Mouse (Mus musculus) forebrain, embryonic 13.5 days (tissue): Measurements from ENCODE around the gene Hes6. TPM values are rescaled to one million over a fixed set of nuclear protein-coding genes. Genes with fewer than 3 reads are reported as not detected.

Experiments
- ATAC-seq: fragments of 200-750 bp; cut with Nextera tagmentation; 2 replicates; pipeline ENCODE4 v1.8.0; 2017
- H3K27ac ChIP-seq: fragments of 300-500 bp; sonication (generic); 2 replicates; pipeline ENCODE4 v1.5.1; 2015; ENCODE audit warnings: inconsistent platforms, mild to moderate bottlenecking, moderate library complexity
- H3K27me3 ChIP-seq: fragments of 300-500 bp; sonication (generic); 2 replicates; pipeline ENCODE4 v1.6.1; 2015; ENCODE audit warnings: mild to moderate bottlenecking, inconsistent platforms
- H3K36me3 ChIP-seq: fragments of 300-500 bp; sonication (generic); 2 replicates; pipeline ENCODE4 v1.6.1; 2015; ENCODE audit warnings: mild to moderate bottlenecking, inconsistent platforms; ENCODE audit not compliant: poor library complexity, severe bottlenecking
- H3K4me1 ChIP-seq: fragments of 300-500 bp; sonication (generic); 2 replicates; pipeline ENCODE4 v1.6.1; 2015; ENCODE audit warnings: inconsistent platforms
- H3K4me2 ChIP-seq: fragments of 300-500 bp; sonication (generic); 2 replicates; pipeline ENCODE4 v1.6.1; 2015; ENCODE audit warnings: inconsistent platforms, mild to moderate bottlenecking, moderate library complexity
- H3K4me3 ChIP-seq: fragments of 300-500 bp; sonication (generic); 2 replicates; pipeline ENCODE4 v1.5.1; 2015; ENCODE audit warnings: mild to moderate bottlenecking, inconsistent platforms
- H3K9ac ChIP-seq: fragments of 300-500 bp; sonication (generic); 2 replicates; pipeline ENCODE4 v1.6.1; 2015; ENCODE audit warnings: mild to moderate bottlenecking, inconsistent platforms
- H3K9me3 ChIP-seq: fragments of 300-500 bp; sonication (generic); replicated peaks from 2 replicates; pipeline ENCODE4 v1.6.1; 2016; ENCODE audit warnings: inconsistent platforms
- WGBS: fragments of 180-500 bp; shearing (Covaris S2); methylation state at CpG from one replicate; pipeline ENCODE4 v1.1.7; 2015; 5-methylcytosine and 5-hydroxymethylcytosine counted together
- polyA plus RNA-seq: library from polyadenylated mRNA; unstranded; fragments of >200 nt; fragmentation: Nextera tagmentation; extraction: Ambion mirVana; gene quantifications from 2 replicates; pipeline ENCODE4 v1.2.1, GENCODE M21; 2015

Gene Hes6
- polyA plus RNA-seq, 1 experiment from 2014 or later: 314 TPM

DNA sequence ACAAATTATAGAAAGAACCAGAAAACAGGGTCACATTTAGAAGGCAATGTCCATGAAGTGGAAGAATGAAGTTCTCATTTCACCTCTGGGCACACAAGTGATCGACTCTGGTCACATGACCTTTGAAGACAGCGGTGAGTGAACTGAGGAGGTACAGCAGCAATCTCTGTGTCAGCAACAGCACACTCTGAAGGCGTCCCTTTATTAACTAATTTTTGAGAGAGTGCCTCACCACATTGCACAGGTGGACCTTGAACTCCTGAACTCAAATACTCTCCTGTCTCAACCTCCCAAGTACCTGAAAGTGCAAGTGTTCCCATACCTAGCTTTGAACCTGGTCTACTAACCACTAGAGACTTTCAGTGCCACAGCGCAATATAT is 32.8 kb downstream of the Hes6 start:
- no peaks in the 10 kb centered on the region for H3K27me3 ChIP-seq
- H3K4me1 ChIP-seq: no peaks in the 10 kb centered on the region
- H3K27ac ChIP-seq: no peak overlapping the region
- peaks cover 94% of the 10 kb centered on the region for H3K36me3 ChIP-seq
- H3K4me2 ChIP-seq: no peak overlapping the region
- no peak for ATAC-seq
- H3K4me3 ChIP-seq: no peak overlapping the region
- 92% methylated on average over 4 of the region's 4 CpGs for WGBS
- H3K9me3 ChIP-seq: no peaks in the 10 kb centered on the region
- no peak overlapping the region for H3K9ac ChIP-seq

DNA sequence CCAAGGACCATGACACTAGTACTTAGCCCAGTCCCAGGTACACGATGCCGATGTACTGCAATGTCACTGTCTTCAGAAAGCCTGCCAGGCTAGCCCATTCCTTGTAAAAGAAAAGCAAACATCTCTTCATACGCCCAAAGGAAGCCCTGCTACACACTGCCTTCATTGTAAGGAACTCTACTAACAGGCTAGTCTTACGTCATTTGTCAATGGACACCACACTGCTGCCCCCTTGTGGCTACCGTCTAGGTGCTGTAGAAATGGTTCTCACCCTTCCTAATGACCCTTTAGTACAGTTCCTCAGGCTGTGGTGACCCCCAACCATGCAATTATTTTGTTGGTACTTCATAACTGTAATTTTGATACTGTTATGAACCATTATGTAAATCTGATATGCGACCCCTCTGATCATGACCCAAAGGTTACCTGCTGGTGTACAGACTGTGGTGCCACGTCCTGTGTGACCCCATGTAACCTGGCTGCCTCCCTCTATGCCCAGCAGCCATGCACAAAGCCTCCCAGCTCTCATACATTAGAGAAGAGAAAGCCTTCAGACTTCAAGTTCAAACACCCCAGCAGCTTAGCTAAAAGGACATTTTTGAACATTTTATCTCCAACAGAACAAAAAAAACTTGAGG is 33.3 kb downstream of the Hes6 start:
- Histone ChIP-seq H3K27me3 (no peaks in the 10 kb centered on the region), H3K9ac (no peak overlapping the region), H3K27ac (no peak overlapping the region), H3K4me3 (no peak overlapping the region), H3K9me3 (no peaks in the 10 kb centered on the region), H3K4me1 (no peaks in the 10 kb centered on the region), H3K4me2 (no peak overlapping the region), H3K36me3 (peaks cover 95% of the 10 kb centered on the region)
- ATAC-seq: peak; percentile 67; the same call in 1 of the 2 replicates
- WGBS: 61% methylated on average over 7 of the region's 7 CpGs

DNA sequence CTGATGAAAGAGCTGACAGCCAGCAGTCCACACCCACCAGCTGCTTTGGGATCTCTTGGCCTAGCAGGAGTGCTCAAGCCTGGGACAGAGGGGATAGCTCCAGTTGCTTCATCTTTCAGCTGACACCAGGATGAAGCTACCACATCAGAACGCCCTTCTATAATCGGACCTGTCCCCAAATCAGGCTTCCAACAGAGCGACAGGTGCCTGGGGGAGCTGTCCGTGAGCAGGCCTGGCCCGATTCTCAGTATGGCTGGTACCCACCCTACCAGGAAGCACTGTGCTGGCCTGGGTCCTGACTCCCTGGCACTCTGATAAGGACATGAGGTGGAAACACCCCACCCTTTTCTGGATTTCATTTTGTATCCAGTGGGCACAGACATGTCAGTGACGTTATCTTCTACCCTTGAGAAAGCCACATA is 40.4 kb downstream of the Hes6 start:
- H3K36me3 ChIP-seq: peaks cover 89% of the 10 kb centered on the region
- 90% methylated on average over 6 of the region's 6 CpGs for WGBS
- no peak overlapping the region for H3K4me3 ChIP-seq
- no peaks in the 10 kb centered on the region for H3K9me3 ChIP-seq
- no peak overlapping the region for H3K4me2 ChIP-seq
- no peaks in the 10 kb centered on the region for H3K4me1 ChIP-seq
- no peak overlapping the region for H3K9ac ChIP-seq
- no peak for ATAC-seq
- no peaks in the 10 kb centered on the region for H3K27me3 ChIP-seq
- no peak overlapping the region for H3K27ac ChIP-seq

DNA sequence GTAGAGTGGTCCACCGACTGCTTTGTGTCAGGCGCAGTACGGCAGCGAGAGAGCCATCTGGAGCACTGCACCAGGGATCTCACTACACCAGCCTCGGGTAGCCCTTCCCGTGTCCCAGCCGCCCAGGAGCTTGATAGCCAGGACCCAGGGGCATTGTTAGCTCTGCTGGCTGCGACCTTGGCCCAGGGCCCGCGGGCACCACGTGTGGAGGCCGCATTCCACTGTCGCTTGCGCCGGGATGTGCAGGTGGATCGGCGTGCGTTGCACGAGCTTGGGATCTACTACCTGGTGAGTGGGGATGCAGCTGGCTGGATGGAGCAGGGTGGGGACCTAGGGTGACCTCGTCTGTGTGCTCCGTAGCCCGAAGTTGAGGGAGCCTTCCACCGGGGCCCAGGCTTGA is 43.8 kb downstream of the Hes6 start:
- Histone ChIP-seq H3K4me3 (no peak overlapping the region), H3K4me2 (no peak overlapping the region), H3K9me3 (no peaks in the 10 kb centered on the region), H3K4me1 (peaks cover 10% of the 10 kb centered on the region), H3K9ac (no peak overlapping the region), H3K27ac (no peak overlapping the region), H3K27me3 (peaks cover 20% of the 10 kb centered on the region), H3K36me3 (peaks cover 55% of the 10 kb centered on the region)
- 92% methylated on average over 23 of the region's 23 CpGs for WGBS
- no peak for ATAC-seq

DNA sequence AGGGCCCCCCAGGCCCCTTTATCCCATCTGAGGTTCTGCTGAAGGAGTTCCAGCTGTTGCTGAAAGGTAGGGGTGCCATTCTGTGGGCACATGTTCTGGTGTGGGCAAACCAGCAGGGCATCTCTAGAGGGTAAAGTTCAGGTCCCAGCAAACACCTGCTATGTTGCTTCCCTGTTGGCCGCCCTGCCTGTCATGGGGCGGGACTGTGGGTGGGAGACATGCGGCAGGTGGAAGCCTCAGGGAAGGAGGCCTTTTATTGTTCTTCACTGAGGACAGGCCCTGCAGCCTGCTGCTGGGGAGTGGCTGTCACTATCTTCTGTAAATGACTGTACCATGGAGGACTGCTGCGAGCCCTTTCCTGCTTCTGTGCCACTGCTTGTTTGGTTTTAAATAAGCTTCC is 44.4 kb downstream of the Hes6 start:
- Histone ChIP-seq H3K36me3 (peaks cover 48% of the 10 kb centered on the region), H3K27ac (no peak overlapping the region)
- ATAC-seq: no peak

DNA sequence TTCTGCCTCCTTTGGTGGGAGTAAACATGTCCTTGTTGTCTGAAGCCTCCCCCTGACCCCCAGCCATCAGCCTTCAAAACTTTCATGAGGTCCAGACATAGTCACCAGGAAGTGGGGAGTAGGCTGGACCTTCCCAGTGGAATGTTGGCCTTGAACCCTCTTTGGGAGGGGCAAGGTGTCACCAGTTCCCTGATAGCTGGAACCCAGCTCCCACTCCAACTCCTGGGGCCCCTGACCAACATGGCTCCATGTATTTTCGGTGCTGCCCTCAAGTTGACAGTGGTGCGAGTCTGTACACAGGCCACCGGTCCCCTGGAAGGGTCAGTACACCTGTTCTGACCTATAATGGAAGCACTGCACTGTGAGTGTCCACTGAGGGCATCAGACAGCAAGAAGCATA is 46.5 kb downstream of the Hes6 start:
- peaks cover 27% of the 10 kb centered on the region for H3K36me3 ChIP-seq
- H3K4me3 ChIP-seq: no peak overlapping the region
- no peak overlapping the region for H3K27ac ChIP-seq
- H3K4me2 ChIP-seq: no peak overlapping the region
- 95% methylated on average over 3 of the region's 3 CpGs for WGBS
- H3K9me3 ChIP-seq: peaks cover 5% of the 10 kb centered on the region; the same call in 1 of the 2 replicates
- peaks cover 20% of the 10 kb centered on the region for H3K27me3 ChIP-seq
- H3K9ac ChIP-seq: no peak overlapping the region
- ATAC-seq: no peak
- peaks cover 10% of the 10 kb centered on the region for H3K4me1 ChIP-seq

More for the DNA sequence above, 44.4 kb downstream of the Hes6 start:
- Histone ChIP-seq H3K4me3 (no peak overlapping the region), H3K9ac (no peak overlapping the region), H3K27me3 (peaks cover 20% of the 10 kb centered on the region), H3K4me1 (peaks cover 10% of the 10 kb centered on the region), H3K4me2 (no peak overlapping the region), H3K9me3 (peaks cover 4% of the 10 kb centered on the region; the same call in 1 of the 2 replicates)
- WGBS: 70% methylated on average over 4 of the region's 4 CpGs

DNA sequence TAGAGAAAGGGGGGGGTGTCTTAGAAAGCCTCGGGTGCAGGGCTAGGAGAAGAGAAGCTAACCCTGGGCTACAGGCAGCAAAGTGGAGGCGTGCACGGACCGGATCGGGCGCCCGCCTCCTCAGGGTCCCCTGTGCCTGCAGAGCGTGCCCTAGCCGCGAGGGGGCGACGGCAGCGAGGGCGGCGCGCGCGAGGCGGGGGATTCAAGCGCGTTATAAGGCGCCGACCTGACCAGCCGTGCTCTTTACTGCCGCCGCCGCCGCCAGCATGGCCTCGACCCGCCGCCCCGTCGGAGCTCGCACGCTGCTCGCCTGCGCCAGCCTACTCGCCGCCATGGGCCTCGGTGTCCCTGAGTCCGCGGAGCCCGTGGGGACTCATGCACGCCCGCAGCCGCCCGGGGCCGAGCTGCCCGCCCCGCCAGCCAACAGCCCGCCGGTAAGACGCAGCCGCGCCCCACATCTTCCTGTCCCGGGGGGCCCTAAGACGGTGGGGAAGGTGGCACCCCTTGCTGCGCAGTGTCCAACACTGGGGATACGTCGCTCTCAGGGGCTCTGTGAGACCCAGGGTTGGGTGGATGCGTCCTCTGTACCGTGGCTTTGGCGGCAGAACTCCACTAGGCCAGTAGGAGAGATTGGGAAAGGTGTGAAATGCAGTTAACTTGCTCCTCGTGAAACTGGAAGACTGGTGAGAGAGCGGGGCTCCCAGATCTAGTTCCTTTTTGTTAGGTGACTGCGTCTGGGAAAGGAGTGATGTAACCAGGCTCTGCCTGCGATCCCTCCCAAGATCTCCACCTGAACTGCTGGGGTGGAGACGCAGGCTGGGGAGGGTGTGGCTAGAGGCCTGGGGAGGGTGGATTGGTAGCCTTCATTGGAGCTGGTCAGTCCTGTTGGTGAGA is 47.4 kb downstream of the Hes6 start, which contains the start of gene Erfe:
Gene Erfe, plus strand, starts transcription at position 216 of the 894 bp plus-strand sequence.
- H3K27ac ChIP-seq: no peak within 1 kb of the TSS
- peak; percentile 54 for ATAC-seq
- WGBS: under 1% methylated on average over 68 of the region's 68 CpGs
- peaks cover 20% of the 10 kb centered on the region for H3K27me3 ChIP-seq
- peak within 1 kb of the TSS; percentile 79 for H3K4me2 ChIP-seq
- peaks cover 19% of the 10 kb centered on the region for H3K36me3 ChIP-seq
- peak within 1 kb of the TSS; percentile 42 for H3K4me3 ChIP-seq
- peaks cover 5% of the 10 kb centered on the region; the same call in 1 of the 2 replicates for H3K9me3 ChIP-seq
- H3K9ac ChIP-seq: peak within 1 kb of the TSS; percentile 61
- H3K4me1 ChIP-seq: peaks cover 10% of the 10 kb centered on the region

DNA sequence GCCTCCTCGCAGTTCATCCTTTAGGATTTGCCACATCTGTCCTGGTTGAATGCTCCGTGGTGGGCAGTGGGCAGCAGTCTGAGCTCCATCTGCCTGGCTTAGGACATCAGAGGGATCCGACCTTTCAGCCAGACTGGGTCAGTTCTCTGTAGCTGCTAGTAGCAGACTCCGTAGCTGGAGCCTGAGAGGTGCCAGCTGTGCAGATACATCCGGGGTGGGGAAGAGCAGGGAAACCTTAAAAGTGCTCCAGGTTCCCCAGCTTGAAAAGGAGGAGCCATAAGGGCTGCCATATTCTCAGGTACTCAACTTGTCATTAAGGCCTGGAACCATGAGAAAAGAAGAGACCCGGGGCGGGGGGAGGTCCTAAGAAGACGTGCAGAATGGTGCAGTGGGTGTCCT is 48.0 kb downstream of the Hes6 start:
- peak overlapping the region; percentile 61; the same call in 1 of the 2 replicates for H3K9ac ChIP-seq
- 0 out of 2 replicates have a peak, but pooled peaks have one; percentile 4 for ATAC-seq

DNA sequence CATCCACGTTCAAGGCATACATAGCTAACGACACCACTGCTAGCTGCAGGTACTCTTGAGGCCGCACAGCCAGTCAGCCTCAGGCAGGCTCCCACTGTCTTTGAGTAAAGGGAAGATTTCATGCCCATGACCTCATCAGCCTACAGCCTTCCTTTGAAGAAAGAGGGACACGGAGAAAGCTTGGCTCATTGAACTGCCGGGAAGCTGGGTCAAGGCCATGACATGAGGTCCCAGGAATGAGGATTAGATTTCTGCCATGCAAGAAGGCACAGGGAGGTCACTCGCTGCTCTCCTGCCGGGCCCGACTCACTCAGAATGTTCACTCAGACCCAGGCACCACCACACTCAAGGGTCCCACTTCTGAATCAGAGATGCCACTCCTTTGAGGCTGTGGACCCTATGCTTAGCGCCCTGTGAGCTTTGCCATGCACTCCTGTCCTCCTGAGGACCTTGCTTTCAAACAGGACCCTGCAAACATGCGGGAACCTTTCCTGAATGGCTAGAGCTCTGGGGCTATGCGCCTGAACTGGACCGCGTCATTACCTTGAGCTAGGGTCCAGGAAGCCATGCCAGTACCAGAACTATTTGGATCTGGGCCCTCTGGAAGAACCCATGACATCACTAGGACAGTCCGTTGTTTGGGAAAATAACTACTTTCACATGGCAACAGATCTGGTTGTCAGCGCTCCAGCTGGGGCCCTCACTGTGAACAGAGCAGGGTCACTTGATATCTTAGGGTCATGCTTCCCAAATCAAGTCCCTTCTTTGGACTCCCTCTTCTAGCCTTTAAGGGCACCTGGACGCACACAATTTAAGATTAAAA is 48.8 kb downstream of the Hes6 start:
- Histone ChIP-seq H3K4me1 (peaks cover 10% of the 10 kb centered on the region), H3K27ac (no peak overlapping the region), H3K27me3 (peaks cover 20% of the 10 kb centered on the region), H3K9ac (no peak overlapping the region), H3K4me2 (no peak overlapping the region), H3K9me3 (peaks cover 5% of the 10 kb centered on the region; the same call in 1 of the 2 replicates), H3K36me3 (peaks cover 6% of the 10 kb centered on the region), H3K4me3 (no peak overlapping the region)
- ATAC-seq: no peak
- 91% methylated on average over 16 of the region's 16 CpGs for WGBS

More for the DNA sequence above, 48.0 kb downstream of the Hes6 start:
- Histone ChIP-seq H3K27me3 (peaks cover 20% of the 10 kb centered on the region), H3K27ac (no peak overlapping the region), H3K36me3 (peaks cover 13% of the 10 kb centered on the region), H3K4me1 (peaks cover 10% of the 10 kb centered on the region), H3K4me3 (peak overlapping the region; percentile 42), H3K4me2 (peak overlapping the region; percentile 79), H3K9me3 (peaks cover 5% of the 10 kb centered on the region; the same call in 1 of the 2 replicates)
- 36% methylated on average over 8 of the region's 8 CpGs for WGBS

DNA sequence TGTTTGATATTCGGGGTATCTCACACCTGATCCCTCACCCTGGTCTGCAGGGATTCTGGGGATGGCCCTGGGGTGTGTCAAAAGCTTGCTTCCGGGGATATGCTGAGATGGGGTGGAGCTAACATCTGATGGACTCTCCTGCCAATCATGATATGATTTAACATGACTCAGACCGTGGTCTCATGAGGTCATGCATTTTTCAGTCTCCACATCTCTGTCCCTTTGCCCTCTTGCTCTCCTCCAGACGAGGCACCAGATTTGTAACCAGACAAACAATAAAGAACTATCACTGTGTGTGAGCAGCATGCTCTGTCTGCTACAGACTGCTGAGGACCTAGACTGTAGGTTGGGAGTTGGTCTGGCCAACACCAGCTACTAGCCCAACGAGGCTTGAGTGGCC is 51.7 kb downstream of the Hes6 start:
- 83% methylated on average over 5 of the region's 5 CpGs for WGBS
- H3K36me3 ChIP-seq: no peaks in the 10 kb centered on the region
- H3K27ac ChIP-seq: no peak overlapping the region
- no peak overlapping the region for H3K4me2 ChIP-seq
- no peak for ATAC-seq
- H3K27me3 ChIP-seq: peaks cover 15% of the 10 kb centered on the region
- no peak overlapping the region for H3K4me3 ChIP-seq
- no peak overlapping the region for H3K9ac ChIP-seq
- H3K4me1 ChIP-seq: peaks cover 10% of the 10 kb centered on the region
- peaks cover 5% of the 10 kb centered on the region; the same call in 1 of the 2 replicates for H3K9me3 ChIP-seq
